Mouse (Mus musculus): ENCODE data around the gene Gabarap.
A peak's percentile ranks its signal among the peaks of the same experiment; 100 is the strongest.
"Not testable (repeated sequence)": the region's sequence is repeated elsewhere in the genome, so short reads cannot be mapped to it uniquely, and the experiment has no call there.

Gene Gabarap

DNA sequence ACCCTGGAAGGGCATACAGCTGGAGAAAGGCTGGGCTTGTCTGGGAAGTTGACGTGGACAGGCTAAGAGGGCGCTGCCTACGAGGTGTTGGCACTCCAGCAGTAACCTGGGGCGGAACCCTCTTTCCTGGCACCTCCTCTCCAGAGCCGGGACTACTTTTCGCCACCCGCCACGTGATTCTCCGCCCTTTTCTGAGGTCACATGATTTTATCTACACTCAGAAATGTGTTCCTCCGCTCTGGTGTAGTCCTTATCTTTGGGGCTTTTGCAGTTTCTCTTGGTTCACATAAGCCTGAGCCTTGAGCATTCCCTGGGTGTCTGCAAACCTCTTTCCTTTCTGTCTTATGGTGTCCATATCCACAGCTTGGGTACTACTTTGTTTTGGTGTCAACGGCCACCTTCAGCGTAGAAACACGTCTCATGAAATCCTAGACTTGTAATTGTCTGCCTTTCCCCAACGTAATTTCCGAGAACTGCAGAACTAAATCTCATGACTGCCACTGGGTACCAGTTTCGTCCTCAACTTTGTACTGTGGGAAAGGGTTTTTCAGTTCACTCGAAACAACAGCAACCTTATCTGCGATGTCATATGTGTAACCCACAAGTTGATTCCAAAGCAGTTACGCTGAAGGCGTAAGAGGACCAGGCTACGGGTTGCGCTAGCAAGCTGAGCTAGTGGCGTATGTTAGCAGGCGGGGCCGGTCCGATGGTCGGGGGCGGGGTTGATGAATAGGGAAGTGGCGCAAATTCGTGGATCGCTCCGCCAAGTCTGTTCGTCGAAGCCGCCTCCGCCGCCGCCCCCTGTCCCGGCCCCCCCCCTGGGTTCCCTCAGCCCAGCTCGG, at the start of gene Gabarap:
Gene Gabarap (plus strand): TSS at position 294 of the 842 bp plus-strand sequence.
- DNase-seq (ENCODE audit: low read depth): peak; percentile 96

DNA sequence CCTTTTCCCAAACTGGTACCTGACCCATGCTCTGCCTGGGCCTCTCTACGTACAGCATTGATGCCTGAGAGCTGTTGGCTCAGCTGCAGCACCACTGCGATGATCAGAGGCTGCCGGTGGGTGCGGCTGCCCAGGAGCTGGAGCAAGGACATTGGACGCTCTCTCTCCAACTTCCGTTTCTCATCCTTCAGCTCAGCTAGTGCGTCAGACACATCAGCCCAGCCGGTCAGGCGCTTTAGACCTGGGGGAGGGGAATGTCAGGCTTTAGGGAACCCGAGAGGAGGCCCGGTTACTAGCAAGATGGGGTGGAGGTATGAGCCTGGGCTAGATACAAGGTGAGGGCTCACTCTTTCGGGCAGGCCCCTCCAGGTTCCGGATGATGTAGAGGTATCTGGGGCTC, 45.7 kb upstream of the Gabarap start:
- no peak for DNase-seq (ENCODE audit: low read depth)

DNA sequence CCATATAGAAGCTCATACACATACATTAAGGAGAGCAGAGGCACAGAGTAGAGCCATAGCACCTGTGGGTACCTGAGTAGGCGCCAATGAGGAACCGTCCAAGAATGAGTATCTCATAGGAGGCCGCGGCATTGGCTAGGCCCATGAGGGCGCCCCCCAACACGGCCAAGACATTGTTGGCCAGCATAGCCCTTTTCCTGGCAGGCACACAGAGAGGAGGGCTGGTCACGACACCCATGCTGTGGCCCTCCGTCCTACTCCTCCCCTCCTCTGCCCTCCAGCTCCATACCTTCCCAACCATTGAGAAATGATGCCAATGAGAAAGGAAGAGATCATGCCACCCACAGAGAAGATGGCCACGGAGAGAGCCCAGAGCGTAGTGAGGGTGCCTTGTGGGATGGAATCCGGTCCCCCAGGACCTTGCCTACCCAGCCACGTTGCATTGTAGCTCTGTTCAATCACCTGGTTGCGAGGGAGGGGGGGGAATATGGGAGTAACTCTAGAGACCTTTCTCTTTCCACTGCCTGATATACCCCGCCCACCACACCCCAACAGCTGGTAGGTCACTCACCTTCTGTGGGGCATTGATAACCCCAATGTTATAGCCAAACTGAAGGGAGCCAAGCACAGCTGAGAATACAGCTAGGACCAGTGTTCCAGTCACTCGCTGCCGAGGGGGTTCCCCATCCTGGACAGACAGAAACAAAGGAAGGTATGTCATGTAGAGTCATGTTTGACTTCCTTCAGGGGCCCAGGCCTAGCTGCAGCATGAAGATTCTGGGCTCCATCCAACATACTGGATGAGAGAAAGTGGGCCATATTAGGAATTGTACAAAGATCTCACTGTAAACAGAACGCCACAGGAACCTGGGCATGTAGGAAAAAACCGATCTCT, 44.7 kb upstream of the Gabarap start:
- no peak for DNase-seq (ENCODE audit: low read depth)

DNA sequence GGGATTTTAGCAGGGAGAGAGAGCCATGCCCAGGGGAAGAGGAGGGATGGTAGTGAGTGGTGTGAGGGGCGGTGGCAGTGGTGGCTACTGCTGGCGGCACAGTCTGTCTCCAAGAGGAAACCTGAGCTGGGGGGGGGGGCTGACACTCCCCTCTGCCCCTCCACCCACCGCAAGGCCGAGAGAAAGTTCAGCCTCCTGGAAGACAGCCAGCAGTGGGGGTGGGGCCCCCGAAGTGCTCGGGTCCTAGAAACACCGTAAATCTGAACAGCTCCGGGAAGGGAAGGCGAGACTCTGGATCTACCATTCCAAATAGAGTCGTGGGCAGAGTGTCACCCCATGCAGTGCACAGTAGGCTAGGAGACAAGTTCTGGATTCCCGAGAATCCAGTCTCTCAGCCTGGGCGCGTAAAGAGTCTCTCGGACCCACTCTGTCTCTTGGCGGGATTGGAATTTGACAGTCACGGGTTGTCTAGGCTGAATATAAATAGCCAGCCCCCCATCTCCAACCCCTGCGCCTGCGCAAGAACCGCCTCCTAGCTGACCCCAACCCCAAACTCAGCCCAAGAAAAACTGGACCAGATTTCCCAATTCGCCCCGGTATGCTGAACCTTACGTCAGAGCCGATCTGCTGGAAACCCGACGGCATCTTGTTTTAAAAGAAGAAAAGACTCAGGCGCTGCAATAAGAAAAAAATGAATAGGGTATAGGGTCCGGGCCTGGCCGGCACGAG, 43.4 kb upstream of the Gabarap start:
- DNase-seq (ENCODE audit: low read depth): no peak

- DNase-seq (ENCODE audit: low read depth): no peak
Observed at GRCm38 (mm10) chr11:69948066-69948762, 42.7 kb upstream of the Gabarap start, which contains the start of gene Slc2a4. Gene Slc2a4 (minus strand): TSS chr11:69948188.

DNA sequence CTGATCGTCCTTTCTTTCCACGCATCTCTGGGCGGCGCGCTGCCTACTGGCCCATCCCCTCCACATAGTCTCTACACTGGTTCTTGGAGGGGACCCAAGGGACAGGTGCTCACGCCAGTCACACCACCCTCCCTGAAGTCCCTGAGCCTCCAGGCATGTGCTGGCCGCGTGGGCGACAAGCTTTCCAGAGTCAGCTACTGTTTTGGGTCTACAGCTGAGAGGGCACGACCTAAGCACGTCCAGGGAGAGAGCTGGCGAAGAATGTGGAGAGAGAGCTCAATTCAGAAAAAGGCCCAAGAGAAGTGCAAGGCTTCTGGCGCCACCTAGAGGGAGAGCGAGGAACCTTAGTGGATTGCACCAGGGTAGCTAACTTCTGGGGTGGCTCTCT, 42.2 kb upstream of the Gabarap start:
- peak; percentile 38 for DNase-seq (ENCODE audit: low read depth)

- DNase-seq (ENCODE audit: low read depth): no peak
Observed at GRCm38 (mm10) chr11:69950807-69951459, 40.0 kb upstream of the Gabarap start.

DNA sequence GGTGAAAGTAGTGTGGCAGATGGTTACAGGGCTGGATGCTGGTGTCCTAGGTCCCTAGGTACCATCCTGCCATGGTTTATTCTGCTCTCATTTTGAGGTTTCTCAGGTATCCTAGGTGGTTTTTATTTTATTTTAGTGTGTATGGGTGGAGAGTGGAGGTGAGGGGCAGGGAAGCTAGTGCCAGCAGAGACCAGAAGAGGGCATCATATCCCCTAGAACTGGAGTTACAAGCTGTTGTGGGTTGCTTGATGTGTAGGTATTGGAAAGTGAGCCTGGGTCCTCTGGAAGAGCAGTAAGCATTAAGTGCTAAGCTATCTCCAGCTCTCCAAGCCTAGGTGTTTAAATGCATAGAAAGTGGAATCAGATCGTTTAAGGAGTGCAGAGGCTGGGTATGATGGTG, 38.7 kb upstream of the Gabarap start:
- DNase-seq (ENCODE audit: low read depth): no peak

- DNase-seq (ENCODE audit: low read depth): no peak
Observed at GRCm38 (mm10) chr11:69953267-69953915, 37.6 kb upstream of the Gabarap start.

DNA sequence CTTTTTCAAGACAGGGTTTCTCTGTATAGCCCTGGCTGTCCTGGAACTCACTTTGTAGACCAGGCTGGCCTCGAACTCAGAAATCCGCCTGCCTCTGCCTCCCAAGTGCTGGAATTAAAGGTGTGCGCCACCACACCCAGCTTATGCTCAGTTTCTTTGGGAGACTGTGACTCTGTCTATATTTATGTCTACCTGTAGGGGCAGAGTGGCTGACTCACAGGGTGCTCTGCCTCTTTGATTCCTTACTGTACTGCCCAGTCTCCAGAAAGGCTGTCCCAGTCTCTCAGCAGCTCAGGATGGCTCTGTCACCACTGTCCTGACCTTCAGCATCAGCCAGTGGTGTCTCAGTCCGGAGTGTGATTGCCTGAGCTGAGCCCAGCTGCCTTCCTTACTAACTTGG, 35.3 kb upstream of the Gabarap start:
- DNase-seq (ENCODE audit: low read depth): not testable (repeated sequence)

GRCm38 (mm10) chr11:69956218-69956617, 34.7 kb upstream of the Gabarap start:
- DNase-seq (ENCODE audit: low read depth): no peak

- DNase-seq (ENCODE audit: low read depth): no peak
Observed at GRCm38 (mm10) chr11:69960616-69961015, 30.3 kb upstream of the Gabarap start.

- no peak for DNase-seq (ENCODE audit: low read depth)
Observed at GRCm38 (mm10) chr11:69961841-69962240, 29.1 kb upstream of the Gabarap start.

DNA sequence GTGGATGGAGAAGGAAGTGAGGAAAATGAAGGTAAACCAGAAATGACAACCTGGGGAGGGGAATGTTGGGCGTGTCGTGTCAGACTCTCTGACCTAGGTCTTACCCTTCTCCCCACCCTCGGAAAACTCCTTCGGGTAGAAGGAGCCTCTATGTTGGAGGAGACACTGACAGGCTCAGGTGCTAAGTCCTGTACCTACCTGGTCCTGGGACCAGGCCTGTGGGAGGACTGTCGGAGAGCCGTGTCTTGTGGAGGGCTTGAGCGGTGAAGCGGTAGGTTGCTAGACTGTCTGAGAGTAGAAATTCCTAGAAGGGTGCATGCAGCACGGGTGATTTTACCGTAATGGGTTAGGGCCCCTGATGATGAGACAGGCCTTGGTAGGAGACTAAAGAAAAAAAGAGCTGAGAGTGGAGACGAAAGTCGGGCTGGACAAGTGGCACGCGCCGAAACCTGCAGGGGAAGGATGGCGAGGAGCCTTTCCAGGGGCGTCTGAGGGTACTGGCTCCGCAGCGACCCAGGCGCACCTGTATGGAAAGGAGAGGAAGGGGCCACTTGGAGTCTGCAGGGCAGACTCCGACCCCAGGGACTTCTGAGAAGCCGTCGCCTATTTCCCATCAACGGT, 26.2 kb upstream of the Gabarap start, which contains the start of gene Cldn7:
Gene Cldn7 (plus strand): TSS at position 130 of the 621 bp plus-strand sequence.
- no peak for DNase-seq (ENCODE audit: low read depth)

DNA sequence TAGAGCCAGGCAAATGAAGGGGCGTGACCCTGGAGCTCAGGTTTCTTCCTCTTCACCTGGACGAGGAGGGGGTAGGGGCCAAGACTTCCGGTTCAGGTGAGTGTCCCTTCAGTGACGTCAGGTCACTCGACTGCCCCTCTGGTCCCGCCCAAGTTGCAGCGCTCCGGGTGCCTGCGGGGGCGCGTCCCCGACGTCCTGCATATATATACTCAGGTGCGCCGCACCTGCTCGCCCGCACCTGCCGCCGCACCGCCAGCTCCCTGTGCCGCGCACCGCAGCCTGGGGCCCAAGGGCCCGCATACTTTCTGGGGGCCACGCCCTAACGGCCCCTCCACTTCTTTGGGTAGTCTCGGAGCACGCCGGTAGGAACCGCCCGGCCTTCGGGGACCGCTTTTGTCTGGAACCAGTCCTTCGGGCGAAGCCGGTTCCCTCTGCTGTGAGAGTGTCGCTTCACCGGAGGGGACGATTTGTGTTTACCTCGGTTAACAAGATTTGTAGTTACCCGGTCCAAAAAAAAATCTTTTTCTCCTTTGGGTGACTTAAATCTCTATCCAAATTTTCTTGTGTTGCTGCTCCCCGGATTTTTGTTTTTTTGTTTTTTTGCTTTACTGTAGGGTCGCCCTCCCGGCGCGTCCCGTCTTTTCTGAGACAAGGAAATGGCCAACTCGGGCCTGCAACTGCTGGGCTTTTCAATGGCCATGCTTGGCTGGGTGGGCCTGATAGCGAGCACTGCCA, 25.5 kb upstream of the Gabarap start:
- DNase-seq (ENCODE audit: low read depth): no peak

DNA sequence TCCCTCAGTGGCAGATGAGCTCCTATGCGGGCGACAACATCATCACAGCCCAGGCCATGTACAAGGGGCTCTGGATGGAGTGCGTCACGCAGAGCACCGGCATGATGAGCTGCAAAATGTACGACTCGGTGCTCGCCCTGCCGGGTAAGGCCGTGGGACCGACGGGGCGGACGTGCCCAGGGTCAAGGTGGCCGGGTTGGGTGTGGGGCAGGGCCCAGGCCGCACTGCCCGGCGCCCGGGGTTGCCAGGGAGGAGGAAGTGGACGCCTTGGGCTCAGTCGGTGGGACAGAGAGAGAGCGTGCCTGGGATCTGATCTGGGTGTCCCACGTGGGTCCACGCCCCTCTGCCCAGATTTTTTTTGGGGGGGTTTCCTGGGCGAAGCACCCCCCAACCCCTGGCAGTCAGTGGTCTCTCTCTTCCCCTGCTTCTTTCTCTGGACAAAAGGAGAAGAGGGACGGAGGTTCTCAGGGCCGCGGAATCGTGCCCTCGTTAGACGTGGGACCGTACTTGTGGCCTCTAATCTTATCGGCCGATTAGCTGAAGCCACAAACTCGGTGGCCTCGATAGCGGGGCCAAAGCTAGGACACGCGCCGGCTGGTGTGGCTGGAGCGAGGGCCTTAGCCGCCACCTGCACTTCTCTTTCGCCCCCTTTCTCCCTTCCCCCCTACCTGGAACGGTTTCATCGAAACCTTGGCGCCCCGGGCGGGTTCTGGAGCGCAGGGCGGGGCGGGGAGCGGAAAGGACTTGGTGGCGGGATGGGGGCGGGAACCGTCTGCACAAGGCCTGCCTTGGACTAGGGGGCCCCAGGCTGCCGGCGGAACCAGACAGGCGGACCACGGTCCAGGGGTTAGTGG, 24.7 kb upstream of the Gabarap start:
- DNase-seq (ENCODE audit: low read depth): no peak

DNA sequence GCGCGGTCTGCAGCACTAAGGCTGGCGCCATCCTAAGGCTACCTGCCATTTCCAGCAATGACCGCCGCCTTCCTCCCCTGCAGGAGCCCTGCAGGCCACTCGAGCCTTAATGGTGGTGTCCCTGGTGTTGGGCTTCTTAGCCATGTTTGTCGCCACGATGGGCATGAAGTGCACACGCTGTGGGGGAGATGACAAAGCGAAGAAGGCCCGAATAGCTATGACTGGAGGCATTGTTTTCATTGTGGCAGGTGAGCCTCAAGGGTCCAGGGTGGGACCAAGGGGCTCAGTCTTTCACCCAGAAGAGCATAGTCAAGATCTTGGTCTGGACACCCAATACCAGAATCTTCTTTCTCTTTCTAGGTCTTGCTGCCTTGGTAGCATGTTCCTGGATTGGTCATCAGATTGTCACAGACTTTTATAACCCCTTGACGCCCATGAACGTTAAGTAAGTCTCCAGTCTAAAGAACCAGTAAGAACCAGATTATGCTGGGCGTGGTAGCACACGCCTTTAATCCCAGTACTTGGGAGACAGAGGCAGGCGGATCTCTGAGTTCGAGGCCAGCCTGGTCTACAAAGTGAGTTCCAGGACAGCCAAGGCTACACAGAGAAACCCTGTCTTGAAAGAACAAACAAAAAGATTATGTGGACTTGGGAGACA, 24.0 kb upstream of the Gabarap start:
- no peak for DNase-seq (ENCODE audit: low read depth)

DNA sequence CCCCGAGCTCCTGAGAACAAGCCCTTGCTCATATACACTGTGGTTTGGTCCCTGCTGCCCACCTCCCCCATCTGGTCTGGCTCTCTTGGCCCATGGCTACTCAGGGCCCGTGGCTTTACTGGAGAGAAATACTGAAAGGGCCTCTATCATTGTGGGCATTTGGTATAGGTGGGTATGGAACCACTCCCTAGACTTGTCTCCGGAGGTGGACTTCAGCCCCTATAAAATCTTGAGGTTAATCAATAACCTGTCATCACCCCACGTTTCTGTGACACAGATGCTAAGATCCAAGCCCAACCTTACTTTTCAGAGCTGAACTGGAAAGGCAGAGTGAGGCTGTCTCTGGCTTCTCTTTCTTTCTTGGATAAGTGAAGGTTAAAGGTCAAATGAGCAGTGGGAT, 22.1 kb upstream of the Gabarap start:
- no peak for DNase-seq (ENCODE audit: low read depth)

All from fibroblast of lung, adult 2 months (primary cell).